Mouse (Mus musculus): ENCODE results near the gene Hist2h2bb. TPM values are rescaled to one million over a fixed set of nuclear protein-coding genes. Genes with fewer than 3 reads are reported as not detected.
"Not testable (repeated sequence)": the region's sequence is repeated elsewhere in the genome, so short reads cannot be mapped to it uniquely, and the experiment has no call there.

Hist2h2bb gene
- polyA plus RNA-seq, 1 experiment, result 16.1 TPM

DNA sequence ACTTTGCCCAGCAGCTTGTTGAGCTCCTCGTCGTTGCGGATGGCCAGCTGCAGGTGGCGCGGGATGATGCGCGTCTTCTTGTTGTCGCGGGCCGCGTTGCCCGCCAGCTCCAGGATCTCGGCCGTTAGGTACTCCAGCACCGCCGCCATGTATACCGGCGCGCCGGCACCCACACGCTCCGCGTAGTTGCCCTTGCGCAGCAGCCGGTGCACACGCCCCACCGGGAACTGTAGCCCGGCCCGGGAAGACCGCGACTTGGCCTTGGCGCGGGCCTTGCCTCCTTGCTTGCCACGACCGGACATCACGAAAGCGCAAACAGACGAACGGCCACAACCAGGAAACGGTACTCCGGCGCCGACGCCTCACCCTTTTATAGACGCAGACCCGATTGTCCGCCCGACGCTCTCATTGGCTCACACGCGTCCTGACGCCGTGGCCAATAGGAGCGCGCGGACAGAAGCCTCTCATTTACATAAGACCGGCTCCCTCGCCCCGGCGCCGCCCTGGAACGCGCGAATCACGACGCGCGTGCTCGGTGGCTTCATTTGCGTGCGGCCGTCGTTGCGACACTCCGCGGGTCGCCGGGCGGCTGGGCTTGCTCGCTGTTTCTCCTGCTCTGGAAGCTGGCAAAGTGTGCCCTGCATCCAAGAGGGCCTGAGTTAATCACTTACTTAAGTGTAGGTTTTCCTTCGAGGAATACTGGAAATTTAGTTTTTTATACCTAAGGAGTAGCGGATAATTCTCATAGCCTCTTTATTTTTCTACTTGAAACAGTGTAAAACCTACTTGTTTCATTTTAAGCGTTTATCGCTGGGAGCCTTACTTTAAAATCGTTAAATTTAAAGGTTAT lies 29.4 kb upstream of the Hist2h2bb start, which contains the start of gene Hist2h2aa2:
TSS of gene Hist2h2aa2 (minus strand) at position 328 of the 850 bp plus-strand sequence.
- TF ChIP-seq POLR2A (IDR thresholded peaks at IDR 0.05; ENCODE audit: low read depth, low read length), result peak; percentile 28

DNA sequence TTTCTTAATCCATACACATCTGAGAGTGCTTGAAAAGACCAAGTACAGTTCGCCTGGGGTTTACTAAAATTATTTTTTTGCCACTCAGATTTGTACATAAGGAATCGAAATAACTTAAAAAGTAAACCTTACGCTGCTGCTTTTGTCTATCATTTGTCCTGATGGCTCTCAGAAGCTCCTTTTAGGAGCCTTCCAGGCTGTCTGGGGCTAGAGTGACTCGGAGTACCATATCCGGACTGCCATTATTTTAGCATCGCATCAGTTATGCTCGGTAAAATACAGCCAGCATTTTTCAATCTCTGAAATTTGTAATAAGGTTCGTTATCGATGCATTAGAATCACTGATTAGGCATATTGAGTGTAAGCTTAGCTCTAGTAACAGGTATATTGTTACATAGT lies 28.8 kb upstream of the Hist2h2bb start:
- TF ChIP-seq POLR2A (IDR thresholded peaks at IDR 0.05; ENCODE audit: low read depth, low read length) (no peak), CTCF (IDR thresholded peaks at IDR 0.05; ENCODE audit: borderline replicate concordance, insufficient read depth, low read length) (no peak)
- Histone ChIP-seq H3K4me1 (ENCODE audit: control insufficient read depth, insufficient read depth, low read length) (peaks cover 8% of the 10 kb centered on the region), H3K27ac (ENCODE audit: insufficient read depth, low read length) (peak overlapping the region; percentile 80), H3K4me3 (ENCODE audit: insufficient read depth, low read length) (no peak overlapping the region)

More for the DNA sequence above, 29.4 kb upstream of the Hist2h2bb start, which contains the start of gene Hist2h2aa2:
- Histone ChIP-seq H3K4me3 (ENCODE audit: insufficient read depth, low read length) (peak within 1 kb of the TSS; percentile 46), H3K27ac (ENCODE audit: insufficient read depth, low read length) (peak within 1 kb of the TSS; percentile 91)
- not testable (repeated sequence) for H3K4me1 ChIP-seq (ENCODE audit: control insufficient read depth, insufficient read depth, low read length)

DNA sequence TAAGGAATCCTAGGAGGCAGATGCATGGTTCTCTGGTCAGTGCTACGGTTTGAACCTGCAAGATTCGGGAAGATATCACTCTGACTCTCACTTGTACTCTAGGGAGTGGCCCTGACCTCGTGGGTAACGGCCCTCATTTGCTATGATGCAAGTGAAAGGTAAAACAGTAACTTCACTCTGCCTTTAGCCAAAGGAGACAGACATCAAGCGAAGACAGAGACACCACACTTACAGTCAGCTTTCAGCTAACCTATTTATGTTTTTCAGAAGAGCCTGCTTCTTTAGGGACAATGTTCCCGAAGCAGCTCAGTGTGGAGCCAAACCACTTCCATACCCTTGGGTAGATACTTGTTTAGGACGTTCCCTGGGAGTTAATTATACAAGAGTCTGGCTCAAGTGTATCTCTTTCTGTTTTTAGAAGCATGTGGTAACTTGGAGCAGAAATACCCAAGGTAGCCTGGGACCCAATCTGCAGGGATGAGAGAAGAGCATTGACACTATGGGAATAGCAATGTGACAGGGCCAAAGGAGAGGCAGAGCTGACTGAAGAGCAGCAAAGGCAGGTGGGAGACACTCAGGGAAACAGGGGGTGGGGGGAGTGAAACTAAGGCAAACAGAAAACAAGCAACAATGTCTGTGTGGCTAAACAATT lies 25.5 kb upstream of the Hist2h2bb start:
- TF ChIP-seq CTCF (IDR thresholded peaks at IDR 0.05; ENCODE audit: borderline replicate concordance, insufficient read depth, low read length), result no peak
- TF ChIP-seq POLR2A (IDR thresholded peaks at IDR 0.05; ENCODE audit: low read depth, low read length), result no peak; the same call in 1 of the 2 replicates
- Histone ChIP-seq H3K4me3 (ENCODE audit: insufficient read depth, low read length) (no peak overlapping the region), H3K27ac (ENCODE audit: insufficient read depth, low read length) (peak overlapping the region; percentile 93; the same call in 1 of the 2 replicates), H3K4me1 (ENCODE audit: control insufficient read depth, insufficient read depth, low read length) (peaks cover 4% of the 10 kb centered on the region; the same call in 1 of the 2 replicates)

DNA sequence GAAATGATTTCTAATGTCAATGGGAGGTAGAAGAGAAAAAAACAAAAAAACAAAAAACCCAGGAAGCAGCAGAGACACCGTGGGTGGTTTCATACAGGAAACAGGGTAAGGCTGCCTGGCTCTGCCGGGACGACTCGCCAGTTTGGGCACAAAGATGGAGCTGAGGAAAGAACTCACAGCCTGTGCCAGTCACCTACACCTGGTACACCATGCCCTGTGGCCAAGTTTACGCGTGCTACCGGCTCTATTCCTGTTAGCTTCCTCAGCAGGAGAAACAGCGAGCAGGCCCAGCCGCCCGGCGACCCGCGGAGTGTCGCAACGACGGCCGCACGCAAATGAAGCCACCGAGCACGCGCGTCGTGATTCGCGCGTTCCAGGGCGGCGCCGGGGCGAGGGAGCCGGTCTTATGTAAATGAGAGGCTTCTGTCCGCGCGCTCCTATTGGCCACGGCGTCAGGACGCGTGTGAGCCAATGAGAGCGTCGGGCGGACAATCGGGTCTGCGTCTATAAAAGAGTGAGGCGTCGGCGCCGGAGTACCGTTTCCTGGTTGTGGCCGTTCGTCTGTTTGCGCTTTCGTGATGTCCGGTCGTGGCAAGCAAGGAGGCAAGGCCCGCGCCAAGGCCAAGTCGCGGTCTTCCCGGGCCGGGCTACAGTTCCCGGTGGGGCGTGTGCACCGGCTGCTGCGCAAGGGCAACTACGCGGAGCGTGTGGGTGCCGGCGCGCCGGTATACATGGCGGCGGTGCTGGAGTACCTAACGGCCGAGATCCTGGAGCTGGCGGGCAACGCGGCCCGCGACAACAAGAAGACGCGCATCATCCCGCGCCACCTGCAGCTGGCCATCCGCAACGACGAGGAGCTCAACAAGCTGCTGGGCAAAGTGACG lies 24.3 kb upstream of the Hist2h2bb start, which contains the start of gene Hist2h2aa1:
TSS of gene Hist2h2aa1 (plus strand) at position 495 of the 884 bp plus-strand sequence.
- TF ChIP-seq POLR2A (IDR thresholded peaks at IDR 0.05; ENCODE audit: low read depth, low read length), result peak; percentile 65
- H3K4me1 ChIP-seq (ENCODE audit: control insufficient read depth, insufficient read depth, low read length), result not testable (repeated sequence)
- Histone ChIP-seq H3K4me3 (ENCODE audit: insufficient read depth, low read length) (peak within 1 kb of the TSS; percentile 49), H3K27ac (ENCODE audit: insufficient read depth, low read length) (peak within 1 kb of the TSS; percentile 93)

DNA sequence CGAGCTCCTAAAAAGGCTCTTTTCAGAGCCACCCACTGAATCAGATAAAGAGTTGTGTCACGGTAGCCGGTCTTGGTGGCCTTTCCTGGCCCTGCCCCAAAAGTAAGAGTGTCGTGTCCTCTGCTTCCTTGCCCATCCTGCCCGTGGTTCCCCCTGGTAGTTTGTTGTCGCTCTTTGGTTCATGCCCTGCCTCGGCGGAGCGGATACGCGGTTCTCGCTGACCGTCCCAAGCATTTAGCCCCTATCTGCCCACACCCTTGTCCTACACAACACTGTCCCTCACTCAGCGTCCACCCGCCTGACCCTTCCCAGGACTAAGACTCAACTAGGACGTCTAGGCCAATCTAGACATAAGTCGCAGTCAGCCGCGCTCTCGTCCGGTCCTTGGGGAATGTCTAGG lies 23.5 kb upstream of the Hist2h2bb start:
- H3K4me1 ChIP-seq (ENCODE audit: control insufficient read depth, insufficient read depth, low read length), result not testable (repeated sequence)
- H3K27ac ChIP-seq (ENCODE audit: insufficient read depth, low read length), result peak overlapping the region; percentile 81

DNA sequence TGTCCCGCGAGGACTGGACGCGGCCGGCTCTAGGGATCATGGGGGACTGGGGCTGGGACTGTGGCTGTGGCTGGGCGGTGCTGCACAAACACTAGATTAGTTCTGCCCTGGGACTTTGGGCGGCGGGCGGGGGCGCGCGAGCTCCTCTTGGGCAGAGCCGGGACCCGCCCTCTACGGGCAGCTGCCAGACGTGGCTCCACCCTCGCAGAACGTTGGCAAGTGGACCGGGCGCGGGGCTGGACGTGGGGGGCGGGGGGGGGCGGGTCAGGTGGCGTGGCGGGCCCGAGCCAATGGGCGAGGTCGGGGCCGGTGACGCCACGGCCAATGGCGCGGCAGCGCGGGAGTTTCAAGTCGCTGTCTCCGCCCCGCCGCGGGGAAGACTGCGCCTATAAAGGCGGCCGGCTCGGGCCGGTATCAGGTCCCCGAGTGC lies 23.1 kb upstream of the Hist2h2bb start, which contains the start of gene Hist2h3c1:
TSS of gene Hist2h3c1 (plus strand) at position 259 of the 430 bp plus-strand sequence.
- H3K4me3 ChIP-seq (ENCODE audit: insufficient read depth, low read length), result peak within 1 kb of the TSS; percentile 67
- not testable (repeated sequence) for H3K4me1 ChIP-seq (ENCODE audit: control insufficient read depth, insufficient read depth, low read length)
- H3K27ac ChIP-seq (ENCODE audit: insufficient read depth, low read length), result peak within 1 kb of the TSS; percentile 81

More for the DNA sequence above, 23.5 kb upstream of the Hist2h2bb start:
- H3K4me3 ChIP-seq (ENCODE audit: insufficient read depth, low read length), result peak overlapping the region; percentile 32; the same call in 1 of the 2 replicates
- peak; percentile 55 for TF ChIP-seq POLR2A (IDR thresholded peaks at IDR 0.05; ENCODE audit: low read depth, low read length)

DNA sequence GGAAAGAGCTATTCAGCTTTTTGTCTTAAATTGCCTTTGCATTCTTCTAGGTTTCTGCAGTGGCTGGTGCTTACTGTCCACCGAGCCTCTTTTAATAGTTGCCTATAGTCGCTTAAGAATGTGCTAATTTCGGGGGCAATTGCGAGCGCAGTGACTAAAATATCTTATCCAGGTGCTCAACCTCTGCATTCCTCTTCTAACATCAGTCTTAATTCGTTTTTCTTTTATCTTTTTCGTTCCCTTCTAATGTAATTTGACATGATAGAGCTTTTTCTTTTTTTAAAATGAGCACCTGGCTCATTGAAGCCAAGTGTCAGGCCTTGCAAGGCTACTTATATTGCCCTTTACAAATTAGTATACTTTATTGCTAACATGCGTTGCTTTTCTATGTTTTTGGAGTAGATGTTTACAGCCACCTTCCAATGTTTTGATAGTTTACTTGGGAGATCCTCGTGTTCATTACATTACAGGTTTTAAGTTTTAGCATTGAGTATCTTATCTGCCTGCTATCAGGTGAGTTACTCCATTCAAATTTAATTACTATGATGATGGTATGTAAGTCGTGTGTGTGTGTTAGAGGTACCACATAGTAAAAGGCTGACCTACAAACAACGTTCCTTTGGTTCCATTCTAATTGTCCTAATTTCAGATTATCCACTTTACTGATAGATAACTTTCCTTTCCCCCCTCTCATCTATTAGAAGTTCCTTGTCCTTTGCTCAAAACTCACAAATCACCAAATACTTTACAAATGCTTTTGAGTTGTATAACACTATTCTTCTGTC lies 22.0 kb upstream of the Hist2h2bb start:
- Histone ChIP-seq H3K27ac (ENCODE audit: insufficient read depth, low read length) (peak overlapping the region; percentile 48; the same call in 1 of the 2 replicates), H3K4me3 (ENCODE audit: insufficient read depth, low read length) (peak overlapping the region; percentile 67), H3K4me1 (ENCODE audit: control insufficient read depth, insufficient read depth, low read length) (peaks cover 4% of the 10 kb centered on the region; the same call in 1 of the 2 replicates)
- TF ChIP-seq POLR2A (IDR thresholded peaks at IDR 0.05; ENCODE audit: low read depth, low read length), result peak; percentile 57
- no peak for TF ChIP-seq CTCF (IDR thresholded peaks at IDR 0.05; ENCODE audit: borderline replicate concordance, insufficient read depth, low read length)

DNA sequence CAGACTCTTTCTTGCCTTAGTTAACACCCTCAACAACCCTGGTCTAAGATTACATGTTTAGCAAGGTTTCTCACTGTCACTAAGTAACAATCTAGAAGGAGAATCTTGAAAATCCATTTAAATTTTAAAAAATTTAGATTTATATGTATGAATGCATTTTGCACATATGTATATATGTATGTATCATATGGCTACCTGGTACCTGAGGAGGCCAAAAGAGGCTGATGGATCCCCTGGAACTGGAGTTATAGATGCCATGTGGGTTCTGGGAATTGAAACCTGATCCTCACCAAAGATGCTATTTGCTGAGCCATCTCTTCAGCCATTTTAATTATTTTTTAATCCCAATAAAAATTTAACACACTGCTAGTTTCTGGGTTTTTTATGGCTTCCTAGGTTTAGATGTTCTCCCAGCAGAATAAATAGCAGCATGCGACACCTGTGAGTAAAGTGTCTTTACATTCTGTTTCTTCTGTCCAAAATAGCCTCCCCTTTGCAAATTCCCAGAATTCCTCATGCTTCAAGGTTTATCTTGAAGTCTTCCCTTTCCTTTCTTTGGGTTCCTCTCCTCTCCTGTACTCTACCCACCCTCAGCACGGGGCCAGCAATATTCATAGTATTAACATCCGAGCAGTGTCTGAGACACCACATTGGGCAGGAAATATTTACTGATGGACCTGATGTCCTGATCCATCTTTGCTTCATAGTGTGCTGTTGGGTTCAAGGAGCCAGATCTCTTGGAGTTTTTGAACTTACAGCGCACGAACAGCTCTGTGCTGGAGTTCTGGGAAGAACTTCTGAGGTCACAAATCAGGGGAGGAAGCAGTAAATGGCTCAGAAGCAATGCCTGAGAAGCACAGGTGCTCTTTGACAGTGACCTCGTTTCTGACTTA lies 21.2 kb upstream of the Hist2h2bb start:
- peaks cover 4% of the 10 kb centered on the region; the same call in 1 of the 2 replicates for H3K4me1 ChIP-seq (ENCODE audit: control insufficient read depth, insufficient read depth, low read length)
- peak overlapping the region; percentile 5 for H3K4me3 ChIP-seq (ENCODE audit: insufficient read depth, low read length)
- TF ChIP-seq POLR2A (IDR thresholded peaks at IDR 0.05; ENCODE audit: low read depth, low read length) (0 out of 2 replicates have a peak, but pooled peaks have one; percentile 53), CTCF (IDR thresholded peaks at IDR 0.05; ENCODE audit: borderline replicate concordance, insufficient read depth, low read length) (no peak)
- no peak overlapping the region for H3K27ac ChIP-seq (ENCODE audit: insufficient read depth, low read length)
